Mouse (Mus musculus) urinary bladder, postnatal 36 days (tissue): ENCODE data around the gene Hagh.

ENCODE experiments used
- DNase-seq, 2 experiments: peaks; one replicate each; pipeline ENCODE4 v3.0.0; 2022; ENCODE audit warnings: low spot score in 2 of 2, mixed read lengths in 1 of 2

The Hagh gene

GRCm38 (mm10) chr17:24850065-24850772 is 10.3 kb downstream of the Hagh start, which contains the start of gene Fahd1:
Fahd1 (minus strand) TSS chr17:24850364.
- peak; percentile 94 to 96 for DNase-seq

GRCm38 (mm10) chr17:24850773-24851127 is 10.8 kb downstream of the Hagh start:
- no peak for DNase-seq

- DNase-seq = no peak
Observed at GRCm38 (mm10) chr17:24851381-24852125, 11.6 kb downstream of the Hagh start.

- no peak for DNase-seq
Observed at GRCm38 (mm10) chr17:24855838-24856464, 16.0 kb downstream of the Hagh start.

- no peak for DNase-seq
Observed at GRCm38 (mm10) chr17:24856589-24856988, 16.6 kb downstream of the Hagh start.

GRCm38 (mm10) chr17:24857831-24858470 is 18.0 kb downstream of the Hagh start:
- DNase-seq = no peak

GRCm38 (mm10) chr17:24858967-24859366 is 19.0 kb downstream of the Hagh start:
- DNase-seq = no peak

GRCm38 (mm10) chr17:24860076-24860475 is 20.1 kb downstream of the Hagh start:
- DNase-seq = no peak

- no peak for DNase-seq
Observed at GRCm38 (mm10) chr17:24861785-24862184, 21.8 kb downstream of the Hagh start.

- no peak for DNase-seq
Observed at GRCm38 (mm10) chr17:24865776-24866175, 25.8 kb downstream of the Hagh start, which contains the start of gene Igfals. Igfals (plus strand) TSS chr17:24865997.

GRCm38 (mm10) chr17:24867914-24868313 is 28.0 kb downstream of the Hagh start:
- DNase-seq = no peak

GRCm38 (mm10) chr17:24873695-24874404 is 33.9 kb downstream of the Hagh start:
- DNase-seq = no peak

GRCm38 (mm10) chr17:24874405-24874745 is 34.4 kb downstream of the Hagh start:
- no peak for DNase-seq

- DNase-seq = no peak
Observed at GRCm38 (mm10) chr17:24874989-24875388, 35.0 kb downstream of the Hagh start.

- no peak for DNase-seq
Observed at GRCm38 (mm10) chr17:24877336-24878116, 37.6 kb downstream of the Hagh start.

GRCm38 (mm10) chr17:24878117-24878397 is 38.1 kb downstream of the Hagh start:
- peak in 1 of 2 experiments; percentile 55 for DNase-seq

GRCm38 (mm10) chr17:24878531-24878930 is 38.6 kb downstream of the Hagh start:
- peak in 1 of 2 experiments; percentile 39 for DNase-seq

- no peak for DNase-seq
Observed at GRCm38 (mm10) chr17:24881738-24882440, 41.9 kb downstream of the Hagh start.

- no peak for DNase-seq
Observed at GRCm38 (mm10) chr17:24884391-24884790, 44.4 kb downstream of the Hagh start.

GRCm38 (mm10) chr17:24885356-24886133 is 45.6 kb downstream of the Hagh start:
- no peak for DNase-seq
